Mouse (Mus musculus) erythroblast, embryonic 14.5 days (primary cell): ENCODE data around the gene Ulk4. TPM values are rescaled to one million over a fixed set of nuclear protein-coding genes. Genes with fewer than 3 reads are reported as not detected.

Experiments
- H3K27me3 ChIP-seq: 2 replicates; pipeline ENCODE4 v1.6.1; 2012; ENCODE audit warnings: inconsistent platforms; ENCODE audit not compliant: control insufficient read depth
- H3K36me3 ChIP-seq: 2 replicates; pipeline ENCODE4 v1.6.1; 2012; ENCODE audit warnings: mild to moderate bottlenecking, inconsistent platforms; ENCODE audit not compliant: control insufficient read depth
- H3K4me1 ChIP-seq: 2 replicates; pipeline ENCODE4 v1.6.1; 2012; ENCODE audit warnings: inconsistent platforms; ENCODE audit not compliant: control insufficient read depth
- H3K4me3 ChIP-seq: replicated peaks from 2 replicates; pipeline ENCODE3; 2012; ENCODE audit warnings: moderate library complexity, mild to moderate bottlenecking, inconsistent platforms
- H3K9me3 ChIP-seq: 2 replicates; pipeline ENCODE4 v1.6.1; 2012; ENCODE audit warnings: low read length, inconsistent platforms, mixed read lengths; ENCODE audit not compliant: control insufficient read depth
- GATA1 ChIP-seq: IDR thresholded peaks from 2 replicates; pipeline ENCODE4 v1.6.1; 2012; ENCODE audit warnings: low read length, inconsistent platforms, mixed read lengths
- TAL1 ChIP-seq: IDR thresholded peaks from 3 replicates; pipeline ENCODE4 v1.6.1; 2012; ENCODE audit warnings: low read length, inconsistent platforms, mixed read lengths
- polyA plus RNA-seq: library from polyadenylated mRNA; stranded (reverse); fragments of >175 nt; gene quantifications from 2 replicates; pipeline ENCODE4 v1.2.3, GENCODE M21; 2012

Gene Ulk4
- polyA plus RNA-seq, 1 experiment: 0.16 TPM

- TF ChIP-seq TAL1: no peak
- Histone ChIP-seq H3K36me3 (no peaks in the 10 kb centered on the region), H3K4me3 (no peak overlapping the region), H3K27me3 (no peaks in the 10 kb centered on the region), H3K4me1 (no peaks in the 10 kb centered on the region), H3K9me3 (no peaks in the 10 kb centered on the region)
Observed at GRCm38 (mm10) chr9:120994223-120995155, 282.5 kb downstream of the Ulk4 start.

DNA sequence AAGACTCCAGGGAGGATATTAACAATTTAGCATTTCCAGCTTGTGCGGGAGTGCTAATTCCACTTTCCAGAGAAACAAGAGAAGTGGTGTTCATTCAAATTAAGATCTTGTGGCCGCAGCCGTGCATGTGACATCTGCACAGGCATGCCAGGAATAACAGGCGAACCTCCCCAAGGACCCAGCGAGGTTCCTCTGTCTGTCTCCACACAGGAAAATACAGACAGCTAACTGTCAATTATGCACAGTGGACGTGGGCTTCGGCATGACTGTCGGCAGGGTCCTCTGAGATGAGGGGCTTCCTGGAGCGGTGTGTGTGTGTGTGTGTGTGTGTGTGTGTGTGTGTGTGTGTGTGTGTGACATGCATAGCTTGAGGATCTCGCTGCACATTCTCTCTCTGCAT is 284.0 kb downstream of the Ulk4 start:
- Histone ChIP-seq H3K4me1 (no peaks in the 10 kb centered on the region), H3K4me3 (no peak overlapping the region), H3K9me3 (no peaks in the 10 kb centered on the region), H3K27me3 (no peaks in the 10 kb centered on the region), H3K36me3 (no peaks in the 10 kb centered on the region)
- TF ChIP-seq GATA1: no peak
- no peak for TF ChIP-seq TAL1

- H3K27me3 ChIP-seq: no peaks in the 10 kb centered on the region
- H3K4me3 ChIP-seq: no peak overlapping the region
- H3K4me1 ChIP-seq: no peaks in the 10 kb centered on the region
- TF ChIP-seq TAL1 (no peak), GATA1 (no peak)
- H3K36me3 ChIP-seq: no peaks in the 10 kb centered on the region
- no peaks in the 10 kb centered on the region for H3K9me3 ChIP-seq
Observed at GRCm38 (mm10) chr9:120991801-120992200, 285.2 kb downstream of the Ulk4 start.

GRCm38 (mm10) chr9:120989806-120990700 is 286.9 kb downstream of the Ulk4 start:
- H3K4me3 ChIP-seq: no peak overlapping the region

GRCm38 (mm10) chr9:120988088-120988487 is 288.9 kb downstream of the Ulk4 start:
- no peaks in the 10 kb centered on the region for H3K36me3 ChIP-seq
- TF ChIP-seq GATA1: no peak
- no peak for TF ChIP-seq TAL1
- no peaks in the 10 kb centered on the region for H3K27me3 ChIP-seq
- peaks cover 14% of the 10 kb centered on the region for H3K4me1 ChIP-seq
- H3K4me3 ChIP-seq: no peak overlapping the region
- H3K9me3 ChIP-seq: no peaks in the 10 kb centered on the region

More at GRCm38 (mm10) chr9:120989806-120990700, 286.9 kb downstream of the Ulk4 start:
- H3K27me3 ChIP-seq: no peaks in the 10 kb centered on the region
- TF ChIP-seq TAL1: no peak
- TF ChIP-seq GATA1: no peak
- no peaks in the 10 kb centered on the region; the same call in 1 of the 2 replicates for H3K4me1 ChIP-seq
- no peaks in the 10 kb centered on the region for H3K9me3 ChIP-seq
- H3K36me3 ChIP-seq: no peaks in the 10 kb centered on the region

- Histone ChIP-seq H3K27me3 (no peaks in the 10 kb centered on the region), H3K4me1 (peaks cover 16% of the 10 kb centered on the region), H3K9me3 (no peaks in the 10 kb centered on the region), H3K36me3 (no peaks in the 10 kb centered on the region), H3K4me3 (no peak overlapping the region)
- no peak for TF ChIP-seq TAL1
- no peak for TF ChIP-seq GATA1
Observed at GRCm38 (mm10) chr9:120986994-120987393, 290.0 kb downstream of the Ulk4 start.

DNA sequence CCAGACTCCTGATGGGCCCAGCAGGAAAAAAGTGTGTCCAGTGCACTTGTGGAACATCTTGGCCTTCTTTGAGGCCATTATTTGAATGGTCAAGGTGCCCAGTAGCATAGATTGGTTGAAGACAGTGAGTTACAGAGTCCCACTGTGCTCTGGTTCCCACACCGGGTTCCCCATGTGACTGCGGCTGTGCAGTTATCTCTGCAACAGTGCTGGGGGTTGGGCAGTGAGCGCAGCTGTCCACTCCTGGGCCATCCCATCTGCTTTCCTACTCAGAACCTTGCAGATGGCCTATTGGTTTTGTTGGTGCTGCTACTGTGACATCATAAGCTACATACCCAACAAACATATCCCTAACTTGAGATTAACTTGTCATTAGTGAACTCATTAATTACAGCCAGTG is 290.7 kb downstream of the Ulk4 start:
- Histone ChIP-seq H3K27me3 (no peaks in the 10 kb centered on the region), H3K4me3 (no peak overlapping the region), H3K36me3 (no peaks in the 10 kb centered on the region), H3K4me1 (peaks cover 16% of the 10 kb centered on the region), H3K9me3 (no peaks in the 10 kb centered on the region)
- no peak for TF ChIP-seq GATA1
- no peak for TF ChIP-seq TAL1

GRCm38 (mm10) chr9:120985524-120985923 is 291.5 kb downstream of the Ulk4 start:
- peaks cover 16% of the 10 kb centered on the region for H3K4me1 ChIP-seq
- H3K27me3 ChIP-seq: no peaks in the 10 kb centered on the region
- no peak overlapping the region for H3K4me3 ChIP-seq
- no peak for TF ChIP-seq GATA1
- TF ChIP-seq TAL1: no peak
- no peaks in the 10 kb centered on the region for H3K9me3 ChIP-seq
- H3K36me3 ChIP-seq: no peaks in the 10 kb centered on the region

GRCm38 (mm10) chr9:120985009-120985408 is 292.0 kb downstream of the Ulk4 start:
- no peak for TF ChIP-seq GATA1
- no peak for TF ChIP-seq TAL1
- Histone ChIP-seq H3K9me3 (no peaks in the 10 kb centered on the region), H3K27me3 (no peaks in the 10 kb centered on the region), H3K36me3 (no peaks in the 10 kb centered on the region), H3K4me1 (peaks cover 16% of the 10 kb centered on the region), H3K4me3 (no peak overlapping the region)
